Mouse (Mus musculus) CH12F3 (cell line): Measurements from ENCODE around the gene I0C0044D17Rik.
"Not testable (repeated sequence)": the region's sequence is repeated elsewhere in the genome, so short reads cannot be mapped to it uniquely, and the experiment has no call there.

Experiments
- in situ Hi-C: fragments of 300-500 bp; cut with MboI; formaldehyde crosslinking; loops from 2 replicates; pipeline ENCODE4 v1.14.3; 2020; ENCODE audit warnings: low sequenced_read_pairs

I0C0044D17Rik gene

GRCm38 (mm10) chr4:98823740-98824139 lies at the start of gene I0C0044D17Rik:
Gene I0C0044D17Rik (minus strand): TSS chr4:98823840.
- in situ Hi-C loops = not testable (repeated sequence)

- in situ Hi-C loops = no loop called here
These were observed 42.0 kb upstream of the I0C0044D17Rik start for GRCm38 (mm10) chr4:98865386-98866237.

- in situ Hi-C loops = no loop called here
These were observed 40.9 kb upstream of the I0C0044D17Rik start for GRCm38 (mm10) chr4:98864546-98864945.

GRCm38 (mm10) chr4:98864094-98864493 lies 40.5 kb upstream of the I0C0044D17Rik start:
- in situ Hi-C loops = no loop called here

GRCm38 (mm10) chr4:98863451-98863850 lies 39.8 kb upstream of the I0C0044D17Rik start:
- in situ Hi-C loops = no loop called here

- in situ Hi-C loops = no loop called here
These were observed 34.7 kb upstream of the I0C0044D17Rik start for GRCm38 (mm10) chr4:98858151-98858855.

GRCm38 (mm10) chr4:98857037-98857648 lies 33.5 kb upstream of the I0C0044D17Rik start:
- in situ Hi-C loops = no loop called here

- in situ Hi-C loops = no loop called here
These were observed 30.3 kb upstream of the I0C0044D17Rik start for GRCm38 (mm10) chr4:98853926-98854325.

- in situ Hi-C loops = not testable (repeated sequence)
These were observed 26.8 kb upstream of the I0C0044D17Rik start for GRCm38 (mm10) chr4:98850485-98850884.

GRCm38 (mm10) chr4:98847120-98847885 lies 23.7 kb upstream of the I0C0044D17Rik start:
- in situ Hi-C loops = no loop called here

GRCm38 (mm10) chr4:98846396-98846795 lies 22.8 kb upstream of the I0C0044D17Rik start:
- in situ Hi-C loops = no loop called here

GRCm38 (mm10) chr4:98845687-98846125 lies 22.1 kb upstream of the I0C0044D17Rik start:
- in situ Hi-C loops = no loop called here

GRCm38 (mm10) chr4:98845201-98845600 lies 21.6 kb upstream of the I0C0044D17Rik start:
- in situ Hi-C loops = no loop called here

GRCm38 (mm10) chr4:98843906-98844597 lies 20.4 kb upstream of the I0C0044D17Rik start:
- in situ Hi-C loops = no loop called here

GRCm38 (mm10) chr4:98841251-98841650 lies 17.6 kb upstream of the I0C0044D17Rik start:
- in situ Hi-C loops = not testable (repeated sequence)

GRCm38 (mm10) chr4:98840526-98840925 lies 16.9 kb upstream of the I0C0044D17Rik start:
- in situ Hi-C loops = no loop called here

- in situ Hi-C loops = no loop called here
These were observed 15.3 kb upstream of the I0C0044D17Rik start for GRCm38 (mm10) chr4:98838913-98839312.

- in situ Hi-C loops = no loop called here
These were observed 14.3 kb upstream of the I0C0044D17Rik start for GRCm38 (mm10) chr4:98837715-98838505.

GRCm38 (mm10) chr4:98836519-98836918 lies 12.9 kb upstream of the I0C0044D17Rik start:
- in situ Hi-C loops = no loop called here
